Mouse (Mus musculus) kidney, embryonic 14.5 days (tissue): Measurements from ENCODE around the gene Cacna2d3. TPM values are rescaled to one million over a fixed set of nuclear protein-coding genes. Genes with fewer than 3 reads are reported as not detected.

Experiments used
- ATAC-seq: fragments of 200-750 bp; cut with Nextera tagmentation; 2 replicates; pipeline ENCODE4 v1.8.0; 2017; ENCODE audit warnings: moderate number of reproducible peaks, mild to moderate bottlenecking, moderate TSS enrichment, moderate library complexity; ENCODE audit not compliant: low FRiP score, low TSS enrichment
- H3K27ac ChIP-seq: fragments of 300-500 bp; sonication (generic); 2 replicates; pipeline ENCODE4 v1.5.1; 2014; ENCODE audit warnings: low read depth, mild to moderate bottlenecking, low read length, moderate library complexity, mixed read lengths
- H3K27me3 ChIP-seq: fragments of 300-500 bp; sonication (generic); 2 replicates; pipeline ENCODE4 v1.6.1; 2014; ENCODE audit warnings: mild to moderate bottlenecking, low read length; ENCODE audit not compliant: control insufficient read depth, insufficient read depth
- H3K36me3 ChIP-seq: fragments of 300-500 bp; sonication (generic); 2 replicates; pipeline ENCODE4 v1.6.1; 2014; ENCODE audit warnings: low read length, mixed read lengths; ENCODE audit not compliant: control insufficient read depth, insufficient read depth
- H3K4me1 ChIP-seq: fragments of 300-500 bp; sonication (generic); 2 replicates; pipeline ENCODE4 v1.6.1; 2014; ENCODE audit warnings: low read length, mixed read lengths; ENCODE audit not compliant: control insufficient read depth, insufficient read depth
- H3K4me2 ChIP-seq: fragments of 300-500 bp; sonication (generic); replicated peaks from 2 replicates; pipeline ENCODE4 v1.6.1; 2014; ENCODE audit warnings: low read depth, mild to moderate bottlenecking, low read length
- H3K4me3 ChIP-seq: fragments of 300-500 bp; sonication (generic); 2 replicates; pipeline ENCODE4 v1.5.1; 2014; ENCODE audit warnings: mild to moderate bottlenecking, low read length
- H3K9ac ChIP-seq: fragments of 300-500 bp; sonication (generic); 2 replicates; pipeline ENCODE4 v1.6.1; 2014; ENCODE audit warnings: low read depth, mild to moderate bottlenecking, low read length, moderate library complexity
- H3K9me3 ChIP-seq: fragments of 300-500 bp; sonication (generic); 2 replicates; pipeline ENCODE4 v1.6.1; 2016; ENCODE audit warnings: low read length; ENCODE audit not compliant: control insufficient read depth
- WGBS: fragments of 180-500 bp; shearing (Covaris S2); extraction: QIAGEN DNeasy Blood & Tissue Kit; methylation state at CpG from one replicate; pipeline ENCODE4 v1.1.7; 2014; 5-methylcytosine and 5-hydroxymethylcytosine counted together
- polyA plus RNA-seq: library from polyadenylated mRNA; unstranded; fragments of >200 nt; fragmentation: Nextera tagmentation; extraction: Ambion mirVana; gene quantifications from 2 replicates; pipeline ENCODE4 v1.2.1, GENCODE M21; 2014

Cacna2d3 gene
- 3.9 and 4.4 TPM in 2 replicates for polyA plus RNA-seq

- Histone ChIP-seq H3K9ac (peak within 1 kb of the TSS; percentile 64), H3K4me2 (peak within 1 kb of the TSS; percentile 98), H3K9me3 (no peaks in the 10 kb centered on the region), H3K27ac (peak within 1 kb of the TSS; percentile 38; the same call in 1 of the 2 replicates), H3K36me3 (no peaks in the 10 kb centered on the region), H3K4me3 (peak within 1 kb of the TSS; percentile 70), H3K4me1 (no peaks in the 10 kb centered on the region; the same call in 1 of the 2 replicates), H3K27me3 (peaks cover 58% of the 10 kb centered on the region)
- WGBS, result under 1% methylated on average over 63 of the region's 109 CpGs
- peak; percentile 83 for ATAC-seq
Measured at GRCm38 (mm10) chr14:29721488-29722385, at the start of gene Cacna2d3. Gene Cacna2d3, minus strand, starts transcription at chr14:29721864.

GRCm38 (mm10) chr14:29769486-29769885, 47.8 kb upstream of the Cacna2d3 start:
- Histone ChIP-seq H3K9me3 (peaks cover 4% of the 10 kb centered on the region; the same call in 1 of the 2 replicates), H3K4me1 (no peaks in the 10 kb centered on the region), H3K9ac (no peak overlapping the region), H3K4me2 (no peak overlapping the region), H3K36me3 (no peaks in the 10 kb centered on the region), H3K27ac (no peak overlapping the region), H3K27me3 (no peaks in the 10 kb centered on the region), H3K4me3 (no peak overlapping the region)
- ATAC-seq, result no peak
- 92% methylated on average over 4 of the region's 4 CpGs for WGBS

GRCm38 (mm10) chr14:29752876-29753275, 31.2 kb upstream of the Cacna2d3 start:
- ATAC-seq, result no peak
- Histone ChIP-seq H3K4me3 (no peak overlapping the region), H3K9ac (no peak overlapping the region), H3K4me2 (no peak overlapping the region), H3K36me3 (no peaks in the 10 kb centered on the region), H3K27me3 (no peaks in the 10 kb centered on the region; the same call in 1 of the 2 replicates), H3K4me1 (no peaks in the 10 kb centered on the region), H3K27ac (no peak overlapping the region), H3K9me3 (no peaks in the 10 kb centered on the region)
- WGBS, result 74% methylated on average over 5 of the region's 5 CpGs

GRCm38 (mm10) chr14:29738751-29739150, 17.1 kb upstream of the Cacna2d3 start:
- no peak for ATAC-seq
- H3K9ac ChIP-seq, result no peak overlapping the region
- H3K9me3 ChIP-seq, result no peaks in the 10 kb centered on the region
- H3K27me3 ChIP-seq, result no peaks in the 10 kb centered on the region
- WGBS, result 71% methylated on average over 2 of the region's 2 CpGs
- H3K4me3 ChIP-seq, result no peak overlapping the region
- no peaks in the 10 kb centered on the region for H3K36me3 ChIP-seq
- no peaks in the 10 kb centered on the region for H3K4me1 ChIP-seq
- no peak overlapping the region for H3K4me2 ChIP-seq
- no peak overlapping the region for H3K27ac ChIP-seq

- no peak for ATAC-seq
- H3K9me3 ChIP-seq, result no peaks in the 10 kb centered on the region
- no peak overlapping the region for H3K9ac ChIP-seq
- no peak overlapping the region for H3K4me2 ChIP-seq
- WGBS, result 90% methylated on average over 4 of the region's 4 CpGs
- H3K27ac ChIP-seq, result no peak overlapping the region
- H3K27me3 ChIP-seq, result peaks cover 3% of the 10 kb centered on the region; the same call in 1 of the 2 replicates
- H3K4me3 ChIP-seq, result no peak overlapping the region
- H3K36me3 ChIP-seq, result no peaks in the 10 kb centered on the region
- H3K4me1 ChIP-seq, result no peaks in the 10 kb centered on the region
Measured at GRCm38 (mm10) chr14:29730256-29730655, 8.6 kb upstream of the Cacna2d3 start.

GRCm38 (mm10) chr14:29729009-29729408, 7.3 kb upstream of the Cacna2d3 start:
- 74% methylated on average over 4 of the region's 4 CpGs for WGBS

GRCm38 (mm10) chr14:29727596-29727995, 5.9 kb upstream of the Cacna2d3 start:
- no peak overlapping the region for H3K9ac ChIP-seq
- ATAC-seq, result no peak
- H3K27ac ChIP-seq, result no peak overlapping the region
- no peaks in the 10 kb centered on the region for H3K36me3 ChIP-seq
- H3K4me2 ChIP-seq, result no peak overlapping the region
- WGBS, result 56% methylated on average over 9 of the region's 9 CpGs
- peaks cover 18% of the 10 kb centered on the region for H3K27me3 ChIP-seq
- H3K4me1 ChIP-seq, result no peaks in the 10 kb centered on the region
- H3K4me3 ChIP-seq, result no peak overlapping the region
- no peaks in the 10 kb centered on the region for H3K9me3 ChIP-seq

More at GRCm38 (mm10) chr14:29729009-29729408, 7.3 kb upstream of the Cacna2d3 start:
- Histone ChIP-seq H3K4me2 (no peak overlapping the region), H3K36me3 (no peaks in the 10 kb centered on the region), H3K27ac (no peak overlapping the region), H3K27me3 (peaks cover 9% of the 10 kb centered on the region), H3K9ac (no peak overlapping the region), H3K9me3 (no peaks in the 10 kb centered on the region), H3K4me3 (no peak overlapping the region), H3K4me1 (no peaks in the 10 kb centered on the region)
- no peak for ATAC-seq

GRCm38 (mm10) chr14:29723267-29723666, 1.6 kb upstream of the Cacna2d3 start:
- Histone ChIP-seq H3K4me2 (peak overlapping the region; percentile 98), H3K27me3 (peaks cover 54% of the 10 kb centered on the region), H3K27ac (no peak overlapping the region), H3K4me3 (peak overlapping the region; percentile 70), H3K4me1 (no peaks in the 10 kb centered on the region; the same call in 1 of the 2 replicates), H3K9ac (peak overlapping the region; percentile 64; the same call in 1 of the 2 replicates), H3K9me3 (no peaks in the 10 kb centered on the region), H3K36me3 (no peaks in the 10 kb centered on the region)
- 11% methylated on average over 10 of the region's 10 CpGs for WGBS
- no peak for ATAC-seq
